Mouse (Mus musculus) heart, postnatal 10 days (tissue): ENCODE results near the gene Ccdc172. TPM values are rescaled to one million over a fixed set of nuclear protein-coding genes. Genes with fewer than 3 reads are reported as not detected.
A peak's percentile ranks its signal among the peaks of the same experiment; 100 is the strongest.

ENCODE experiments used
- DNase-seq, 2 experiments: peaks; one replicate each; pipeline ENCODE4 v3.0.0; 2021
- intact Hi-C: fragments of 180-260 bp; cut with DNase I; formaldehyde crosslinking; loops from one replicate; pipeline ENCODE4 v1.15.1; 2025
- total RNA-seq, 2 experiments: library from RNA; stranded (reverse); gene quantifications; 2 replicates each; pipeline ENCODE4 v1.2.3; 2021

Ccdc172 gene
- not detected for total RNA-seq

DNA sequence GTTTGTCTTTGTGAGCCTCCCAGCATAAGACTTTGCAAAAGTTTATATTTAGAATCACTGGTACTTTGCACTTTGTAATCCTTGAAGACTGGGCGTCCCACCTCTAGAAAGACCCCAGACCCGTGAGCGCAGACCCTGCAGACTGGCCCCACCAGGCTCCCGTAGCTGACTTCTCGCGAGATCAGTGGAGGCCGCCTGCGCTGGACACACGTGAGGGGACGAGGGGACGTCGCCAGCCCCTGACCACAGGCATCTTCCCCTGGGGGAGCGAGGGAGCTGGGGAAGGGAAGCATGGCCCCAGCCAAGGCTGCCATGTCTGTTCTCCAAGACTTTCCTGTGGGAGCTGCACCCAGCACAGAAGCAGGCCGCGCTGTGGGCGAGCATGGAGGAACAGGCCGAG lies at the start of gene Ccdc172:
Ccdc172 (plus strand) TSS at position 176 of the 400 bp plus-strand sequence.
- DNase-seq, result no peak
- intact Hi-C loops, result no loop called here

DNA sequence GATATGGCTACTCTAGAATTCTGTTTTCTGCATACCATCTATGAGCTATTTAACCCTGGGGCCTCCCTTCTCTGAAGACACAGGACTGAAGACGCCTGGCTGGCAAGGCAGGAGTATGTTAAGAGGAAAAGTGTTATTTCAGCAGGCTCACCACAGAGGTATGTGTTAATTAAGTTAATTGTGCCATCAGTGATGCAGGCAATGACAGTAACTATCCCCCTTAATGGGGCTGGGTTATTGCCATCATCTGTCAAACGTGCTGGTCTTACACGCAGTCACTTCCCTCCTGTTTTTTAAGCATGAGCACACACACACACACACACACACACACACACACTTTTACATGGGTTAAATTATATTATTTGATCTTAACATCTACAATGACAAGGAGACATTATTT lies 48.0 kb upstream of the Ccdc172 start:
- intact Hi-C loops, result no loop called here
- no peak for DNase-seq

- DNase-seq, result no peak
- intact Hi-C loops, result loop anchor here (2.0 to 5.0 kb wide), 4 partner anchors 396 to 721 kb away; no protein-coding TSS in a partner anchor
Measured at GRCm38 (mm10) chr19:58468331-58468730, 43.5 kb upstream of the Ccdc172 start.

GRCm38 (mm10) chr19:58469421-58469820 lies 42.4 kb upstream of the Ccdc172 start:
- peak; percentile 85 to 92 for DNase-seq
- intact Hi-C loops, result loop anchor here (1.0 to 5.0 kb wide), 6 partner anchors 397 to 722 kb away; no protein-coding TSS in a partner anchor

GRCm38 (mm10) chr19:58474251-58474650 lies 37.5 kb upstream of the Ccdc172 start:
- intact Hi-C loops, result no loop called here
- no peak for DNase-seq

DNA sequence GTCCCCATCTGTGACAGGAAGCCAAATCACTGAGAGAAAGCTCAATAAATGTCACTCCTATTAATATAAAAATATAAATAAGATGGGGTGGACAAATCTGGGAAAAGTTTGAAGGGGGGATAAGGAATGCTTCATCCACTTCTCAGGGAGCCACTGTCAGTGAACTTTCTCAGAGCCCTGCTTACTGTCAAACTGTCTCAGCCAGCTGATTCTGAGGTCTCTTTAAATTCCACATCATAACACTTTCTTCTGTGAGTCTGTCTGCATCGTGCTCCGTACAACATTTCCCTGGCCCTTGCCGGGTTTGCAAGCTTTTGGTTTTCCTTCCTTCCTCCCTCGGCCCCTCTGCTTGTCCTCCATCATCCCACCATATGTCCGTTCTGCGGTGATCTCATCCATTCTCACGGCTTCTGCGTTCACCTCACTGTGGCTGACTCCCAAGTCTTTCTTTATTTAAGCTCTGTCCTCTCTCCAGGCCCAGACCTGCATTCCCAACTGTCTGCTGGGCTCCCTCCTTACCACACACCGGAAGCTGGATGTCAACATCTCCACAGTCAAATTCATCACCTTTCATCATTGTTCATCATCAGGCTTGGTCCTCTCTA lies 29.3 kb upstream of the Ccdc172 start:
- intact Hi-C loops, result no loop called here
- DNase-seq, result no peak

DNA sequence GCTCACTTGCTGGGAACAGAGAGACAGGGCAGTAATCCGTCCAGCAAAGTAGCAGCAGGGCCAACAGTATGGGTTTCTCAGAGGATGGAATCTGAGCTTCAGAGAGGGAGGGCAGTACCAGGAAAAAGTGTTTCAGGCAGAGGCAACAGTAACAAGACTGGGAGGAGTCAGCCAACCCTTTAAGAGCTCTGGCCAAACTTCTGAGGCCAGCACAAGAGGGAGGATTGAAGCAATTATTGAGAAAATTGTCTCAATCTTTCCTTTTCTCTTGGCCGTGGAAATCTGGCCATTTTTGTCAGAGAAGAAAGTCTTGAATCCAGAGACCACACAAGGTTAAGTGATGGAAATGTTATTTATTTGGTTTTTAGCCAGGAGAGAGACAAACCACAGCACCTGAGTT lies 25.1 kb upstream of the Ccdc172 start:
- DNase-seq, result no peak
- intact Hi-C loops, result no loop called here

GRCm38 (mm10) chr19:58497106-58497505 lies 14.7 kb upstream of the Ccdc172 start:
- intact Hi-C loops, result no loop called here
- no peak for DNase-seq

GRCm38 (mm10) chr19:58499420-58499966 lies 12.3 kb upstream of the Ccdc172 start:
- DNase-seq, result peak; percentile 37 to 52
- intact Hi-C loops, result no loop called here

GRCm38 (mm10) chr19:58500049-58500448 lies 11.7 kb upstream of the Ccdc172 start:
- no peak for DNase-seq
- intact Hi-C loops, result no loop called here

- intact Hi-C loops, result no loop called here
- no peak for DNase-seq
Measured at GRCm38 (mm10) chr19:58521696-58522095, 9.9 kb downstream of the Ccdc172 start.

GRCm38 (mm10) chr19:58523736-58524394 lies 12.1 kb downstream of the Ccdc172 start:
- intact Hi-C loops, result no loop called here
- no peak for DNase-seq

DNA sequence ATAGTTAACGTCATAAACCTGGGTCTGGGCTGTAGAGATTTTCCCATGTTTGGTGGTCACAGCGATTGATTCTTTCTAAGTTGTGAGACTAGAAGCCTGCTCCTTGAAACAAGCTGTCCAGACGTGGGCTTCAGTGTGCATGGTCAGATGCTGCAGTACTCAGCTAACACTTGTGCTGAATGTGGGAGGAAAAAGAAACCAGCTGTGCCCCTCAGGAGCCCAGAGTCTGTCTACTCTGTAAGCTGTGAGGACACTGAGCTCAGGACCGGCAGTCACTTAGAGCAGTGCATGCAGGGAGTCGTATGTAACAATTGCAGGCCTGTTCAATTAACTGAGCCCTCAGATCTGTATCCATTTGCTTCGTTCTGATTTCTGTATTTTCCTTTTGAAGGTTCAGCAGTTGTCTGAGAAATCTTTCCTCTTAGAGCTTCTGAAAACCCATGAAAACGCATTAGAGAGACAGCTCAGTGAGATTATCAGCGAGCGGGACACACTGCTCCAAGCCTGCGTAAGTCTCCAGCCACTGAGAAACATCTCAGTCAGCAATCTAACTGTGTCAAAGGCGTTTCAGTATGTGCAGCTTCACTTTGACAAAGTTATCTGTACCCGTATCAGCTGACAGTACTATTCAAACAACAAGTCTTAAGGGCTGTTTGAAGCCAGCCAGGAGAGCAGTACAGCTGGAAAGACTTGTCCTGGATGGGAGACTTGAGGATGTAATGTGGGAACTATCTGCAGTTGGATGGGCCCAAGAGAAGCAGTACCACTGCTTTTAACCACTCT lies 13.9 kb downstream of the Ccdc172 start:
- DNase-seq, result peak in 1 of 2 experiments; percentile 7
- intact Hi-C loops, result no loop called here

- DNase-seq, result no peak
- intact Hi-C loops, result no loop called here
Measured at GRCm38 (mm10) chr19:58533077-58533476, 21.3 kb downstream of the Ccdc172 start.

DNA sequence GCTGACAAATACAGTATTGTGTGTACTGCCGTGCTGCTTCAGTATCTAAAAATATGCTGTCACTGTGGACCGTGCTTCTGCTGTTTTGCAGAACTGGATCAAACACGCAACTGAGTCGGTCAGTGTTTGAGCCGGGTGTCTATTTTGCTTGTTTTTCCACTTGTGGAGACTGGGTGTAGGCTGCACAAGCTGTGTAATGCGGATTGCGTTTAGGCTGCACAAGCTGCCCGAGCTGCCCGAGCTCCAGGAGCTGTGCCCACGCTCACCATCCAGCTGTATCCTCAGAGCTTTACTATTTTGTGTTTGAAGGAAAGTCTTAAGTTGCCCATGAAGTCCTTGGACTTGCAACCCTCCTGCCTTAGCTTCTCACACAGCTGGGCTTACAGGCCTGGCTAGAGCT lies 24.9 kb downstream of the Ccdc172 start:
- no peak for DNase-seq
- intact Hi-C loops, result no loop called here

DNA sequence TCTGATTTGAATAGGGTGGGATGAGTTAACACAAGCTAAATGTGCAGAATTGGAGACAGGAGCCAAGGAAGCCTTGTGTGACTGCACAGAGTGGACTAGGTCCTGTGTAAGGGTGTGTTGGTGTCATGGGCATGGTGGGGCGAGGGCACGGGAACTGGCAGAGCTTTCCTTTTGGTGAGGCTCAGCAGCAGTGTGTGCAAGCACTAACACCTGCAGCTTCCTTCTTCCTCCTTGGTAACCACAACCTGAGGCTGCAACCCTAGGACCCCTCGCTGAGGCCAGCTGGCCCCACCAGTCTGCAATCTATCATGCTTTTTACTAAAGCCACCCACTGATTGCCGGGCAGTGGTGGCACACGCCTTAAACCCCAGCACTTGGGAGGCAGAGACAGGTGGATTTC lies 28.6 kb downstream of the Ccdc172 start:
- intact Hi-C loops, result no loop called here

DNA sequence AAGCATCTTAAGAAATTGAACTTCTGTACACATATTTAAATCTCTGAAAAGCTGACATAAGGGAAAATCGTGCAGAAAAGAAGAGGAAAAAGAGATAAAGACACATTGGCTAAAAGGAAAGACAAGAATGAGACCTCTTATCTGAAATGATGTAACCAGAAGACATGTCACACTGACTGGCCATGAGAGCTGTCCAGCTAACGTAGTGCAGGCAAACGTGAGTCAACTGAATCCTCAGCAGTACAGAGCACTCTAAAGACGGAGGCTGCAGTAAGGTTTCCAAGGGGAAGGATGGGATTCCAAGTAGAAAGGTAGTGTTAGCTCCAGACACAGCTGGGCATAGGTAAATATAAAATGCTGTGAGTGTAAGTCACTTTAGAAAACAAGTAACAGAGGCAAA lies 36.6 kb downstream of the Ccdc172 start:
- no peak for DNase-seq
- intact Hi-C loops, result no loop called here

More for the DNA sequence above, 28.6 kb downstream of the Ccdc172 start:
- DNase-seq, result no peak

DNA sequence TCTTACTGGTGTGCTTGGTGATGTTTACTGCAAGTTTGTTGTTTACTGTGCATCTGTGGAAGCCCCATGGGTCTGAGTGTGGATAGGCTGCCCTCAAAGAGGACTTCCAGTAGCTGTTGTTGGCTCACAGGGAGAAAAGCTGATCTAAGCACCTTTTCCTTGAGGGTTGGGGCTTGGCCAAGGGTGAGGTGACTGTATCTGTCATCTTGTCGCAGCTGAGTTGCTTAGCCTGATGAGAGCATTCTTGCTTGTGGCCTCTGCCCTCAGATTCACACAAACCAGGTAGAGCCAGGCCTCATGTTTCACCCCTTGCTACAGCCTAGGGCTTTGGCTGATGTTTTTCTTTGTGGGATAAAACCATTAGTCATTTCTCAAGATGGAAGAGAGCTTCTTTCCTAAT lies 38.7 kb downstream of the Ccdc172 start:
- intact Hi-C loops, result loop anchor here (10.0 kb wide), 1 partner anchor 636 kb away; no protein-coding TSS in a partner anchor
- DNase-seq, result no peak

DNA sequence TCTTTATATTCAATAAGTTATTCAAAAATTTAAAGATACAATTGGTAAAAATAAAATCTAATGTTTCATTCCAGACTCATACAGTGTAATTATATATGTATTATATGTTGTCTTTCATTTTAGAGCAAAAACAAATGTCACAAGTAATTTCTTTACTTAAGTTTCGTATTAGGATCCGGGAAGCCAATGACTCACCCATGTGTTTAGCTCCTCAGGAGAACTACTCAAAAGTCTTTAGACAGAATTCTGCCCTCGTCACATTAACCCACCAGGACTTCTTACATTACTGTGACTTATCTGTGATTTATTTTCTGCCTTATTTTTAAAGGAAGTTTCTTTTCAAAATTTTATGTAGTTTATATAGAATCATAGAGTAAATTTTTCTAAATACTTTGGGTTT lies 39.1 kb downstream of the Ccdc172 start:
- intact Hi-C loops, result loop anchor here (10.0 kb wide), 1 partner anchor 636 kb away; no protein-coding TSS in a partner anchor
- DNase-seq, result no peak

- DNase-seq, result no peak
- intact Hi-C loops, result loop anchor here (10.0 kb wide), 1 partner anchor 640 kb away; no protein-coding TSS in a partner anchor
Measured at GRCm38 (mm10) chr19:58554974-58555373, 43.2 kb downstream of the Ccdc172 start.

GRCm38 (mm10) chr19:58558352-58558751 lies 46.6 kb downstream of the Ccdc172 start:
- intact Hi-C loops, result loop anchor here (2.0 to 10.0 kb wide), 3 partner anchors 644 to 904 kb away; no protein-coding TSS in a partner anchor
- DNase-seq, result peak; percentile 31 to 60
